Mouse (Mus musculus) kidney, adult 2 months (tissue): Measurements from ENCODE around the gene Cntnap4.
"Not testable (repeated sequence)": the region's sequence is repeated elsewhere in the genome, so short reads cannot be mapped to it uniquely, and the experiment has no call there.

Source experiments
- CTCF ChIP-seq: fragments of 200-500 bp; conservative IDR thresholded peaks from 2 replicates; pipeline ENCODE4 v1.5.1; 2011; ENCODE audit warnings: low read depth, mild to moderate bottlenecking, control low read depth, low read length, moderate library complexity, mixed read lengths; ENCODE audit not compliant: insufficient read depth, insufficient read length
- POLR2A ChIP-seq: fragments of 200-500 bp; IDR thresholded peaks from one replicate; pipeline ENCODE4 v1.6.1; 2011; ENCODE audit warnings: low read depth, low read length, control low read depth

DNA sequence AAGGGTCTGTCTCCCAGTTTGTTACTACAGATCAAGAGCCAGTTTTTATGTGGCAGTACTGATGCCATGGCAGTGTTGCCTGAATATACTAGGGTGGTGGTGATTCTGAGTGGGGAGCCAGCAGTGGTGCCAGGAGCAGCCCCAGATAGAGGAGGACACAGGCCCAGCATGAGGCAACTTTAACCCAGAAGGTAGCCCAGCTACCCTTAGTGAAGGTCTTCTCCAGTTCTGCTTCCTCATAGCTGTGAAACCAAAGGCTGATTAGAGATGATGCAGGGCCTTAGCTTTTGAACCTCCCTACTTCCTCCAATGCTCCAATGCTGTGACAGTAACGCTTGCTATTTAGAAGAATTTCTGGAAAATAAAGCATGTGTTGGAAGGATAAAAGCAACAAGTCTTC lies 279.7 kb downstream of the Cntnap4 start:
- TF ChIP-seq CTCF, POLR2A: not testable (repeated sequence)
